Mouse (Mus musculus): Measurements from ENCODE around the gene Uqcrc1.

Gene Uqcrc1

GRCm38 (mm10) chr9:108936418-108937364 lies at the start of gene Uqcrc1:
Gene Uqcrc1 (plus strand): TSS chr9:108936633.
- peak; percentile 97 for DNase-seq (ENCODE audit: low spot score)

- DNase-seq (ENCODE audit: low spot score): no peak
Observed at GRCm38 (mm10) chr9:108912308-108912707, 24.1 kb upstream of the Uqcrc1 start.

GRCm38 (mm10) chr9:108913161-108913560 lies 23.3 kb upstream of the Uqcrc1 start:
- no peak for DNase-seq (ENCODE audit: low spot score)

GRCm38 (mm10) chr9:108913621-108914020 lies 22.8 kb upstream of the Uqcrc1 start:
- no peak for DNase-seq (ENCODE audit: low spot score)

- peak; percentile 58 for DNase-seq (ENCODE audit: low spot score)
Observed at GRCm38 (mm10) chr9:108914491-108914890, 21.9 kb upstream of the Uqcrc1 start, which contains the start of gene Tmem89. Gene Tmem89 (plus strand): TSS chr9:108914619.

GRCm38 (mm10) chr9:108925897-108926296 lies 10.5 kb upstream of the Uqcrc1 start:
- peak; percentile 21 for DNase-seq (ENCODE audit: low spot score)

- no peak for DNase-seq (ENCODE audit: low spot score)
Observed at GRCm38 (mm10) chr9:108928424-108928823, 8.0 kb upstream of the Uqcrc1 start.

- no peak for DNase-seq (ENCODE audit: low spot score)
Observed at GRCm38 (mm10) chr9:108935991-108936390, 442 bp upstream of the Uqcrc1 start.

- DNase-seq (ENCODE audit: low spot score): no peak
Observed at GRCm38 (mm10) chr9:108945111-108945510, 8.7 kb downstream of the Uqcrc1 start.

- DNase-seq (ENCODE audit: low spot score): no peak
Observed at GRCm38 (mm10) chr9:108945608-108946007, 9.2 kb downstream of the Uqcrc1 start.

- no peak for DNase-seq (ENCODE audit: low spot score)
Observed at GRCm38 (mm10) chr9:108949231-108949966, 13.0 kb downstream of the Uqcrc1 start.

GRCm38 (mm10) chr9:108949967-108950728 lies 13.7 kb downstream of the Uqcrc1 start:
- no peak for DNase-seq (ENCODE audit: low spot score)

GRCm38 (mm10) chr9:108953081-108953636 lies 16.7 kb downstream of the Uqcrc1 start, which contains the start of gene Col7a1:
Gene Col7a1 (plus strand): TSS chr9:108953586.
- no peak for DNase-seq (ENCODE audit: low spot score)

GRCm38 (mm10) chr9:108955241-108955640 lies 18.8 kb downstream of the Uqcrc1 start:
- DNase-seq (ENCODE audit: low spot score): no peak

- DNase-seq (ENCODE audit: low spot score): no peak
Observed at GRCm38 (mm10) chr9:108955846-108956245, 19.4 kb downstream of the Uqcrc1 start.

GRCm38 (mm10) chr9:108963577-108963976 lies 27.1 kb downstream of the Uqcrc1 start:
- no peak for DNase-seq (ENCODE audit: low spot score)

- no peak for DNase-seq (ENCODE audit: low spot score)
Observed at GRCm38 (mm10) chr9:108964338-108964737, 27.9 kb downstream of the Uqcrc1 start.

GRCm38 (mm10) chr9:108970623-108971022 lies 34.2 kb downstream of the Uqcrc1 start:
- DNase-seq (ENCODE audit: low spot score): no peak

GRCm38 (mm10) chr9:108976483-108976882 lies 40.0 kb downstream of the Uqcrc1 start:
- no peak for DNase-seq (ENCODE audit: low spot score)

- no peak for DNase-seq (ENCODE audit: low spot score)
Observed at GRCm38 (mm10) chr9:108977966-108978365, 41.5 kb downstream of the Uqcrc1 start.

GRCm38 (mm10) chr9:108982498-108982897 lies 46.1 kb downstream of the Uqcrc1 start:
- no peak for DNase-seq (ENCODE audit: low spot score)

GRCm38 (mm10) chr9:108983209-108983608 lies 46.8 kb downstream of the Uqcrc1 start:
- no peak for DNase-seq (ENCODE audit: low spot score)
